Mouse (Mus musculus): Measurements from ENCODE around the gene Sox15. TPM values are rescaled to one million over a fixed set of nuclear protein-coding genes. Genes with fewer than 3 reads are reported as not detected.
"Not testable (repeated sequence)": the region's sequence is repeated elsewhere in the genome, so short reads cannot be mapped to it uniquely, and the experiment has no call there.

The Sox15 gene
- polyA plus RNA-seq, 1 experiment from 2014 or later, result not detected

- Histone ChIP-seq H3K4me3 (peak within 1 kb of the TSS; percentile 49), H3K36me3 (no peaks in the 10 kb centered on the region), H3K4me2 (peak within 1 kb of the TSS; percentile 84), H3K27me3 (no peaks in the 10 kb centered on the region), H3K9ac (peak within 1 kb of the TSS; percentile 84), H3K9me3 (no peaks in the 10 kb centered on the region), H3K4me1 (replicated peaks) (peaks cover 11% of the 10 kb centered on the region), H3K27ac (peak within 1 kb of the TSS; percentile 52; the same call in 1 of the 2 replicates)
- ATAC-seq (ENCODE audit: low FRiP score), result 0 out of 2 replicates have a peak, but pooled peaks have one; percentile 28
- 2% methylated on average over 25 of the region's 41 CpGs for WGBS
Measured at GRCm38 (mm10) chr11:69695361-69696181, 40.5 kb downstream of the Sox15 start, which contains the start of the genes Tnfsf12 and Tnfsfm13. Gene Tnfsf12 (minus strand): TSS chr11:69695849. Gene Tnfsfm13 (minus strand): TSS chr11:69696098.

- Histone ChIP-seq H3K4me2 (no peak overlapping the region), H3K27ac (no peak overlapping the region), H3K4me1 (replicated peaks) (peaks cover 11% of the 10 kb centered on the region), H3K4me3 (no peak overlapping the region), H3K9ac (no peak overlapping the region), H3K36me3 (no peaks in the 10 kb centered on the region), H3K9me3 (no peaks in the 10 kb centered on the region), H3K27me3 (peaks cover 4% of the 10 kb centered on the region; the same call in 1 of the 2 replicates)
- WGBS, result 96% methylated on average over 3 of the region's 3 CpGs
- no peak for ATAC-seq (ENCODE audit: low FRiP score)
Measured at GRCm38 (mm10) chr11:69697396-69697795, 42.3 kb downstream of the Sox15 start.

- Histone ChIP-seq H3K4me3 (no peak overlapping the region), H3K9me3 (no peaks in the 10 kb centered on the region), H3K9ac (no peak overlapping the region), H3K36me3 (no peaks in the 10 kb centered on the region), H3K27ac (no peak overlapping the region), H3K4me2 (no peak overlapping the region), H3K4me1 (replicated peaks) (peaks cover 11% of the 10 kb centered on the region), H3K27me3 (peaks cover 4% of the 10 kb centered on the region; the same call in 1 of the 2 replicates)
- no peak for ATAC-seq (ENCODE audit: low FRiP score)
- 67% methylated on average over 5 of the region's 5 CpGs for WGBS
Measured at GRCm38 (mm10) chr11:69698574-69698973, 43.5 kb downstream of the Sox15 start.

- H3K27ac ChIP-seq, result no peak overlapping the region
- 79% methylated on average over 1 of the region's 1 CpGs for WGBS
Measured at GRCm38 (mm10) chr11:69699595-69699994, 44.5 kb downstream of the Sox15 start.

GRCm38 (mm10) chr11:69702886-69703285 lies 47.8 kb downstream of the Sox15 start:
- H3K9me3 ChIP-seq; H3K27ac ChIP-seq; H3K4me3 ChIP-seq; H3K4me2 ChIP-seq; H3K36me3 ChIP-seq; H3K27me3 ChIP-seq; ATAC-seq (ENCODE audit: low FRiP score); H3K9ac ChIP-seq; H3K4me1 ChIP-seq (replicated peaks): not testable (repeated sequence)
- WGBS, result 95% methylated on average over 10 of the region's 10 CpGs

More at GRCm38 (mm10) chr11:69699595-69699994, 44.5 kb downstream of the Sox15 start:
- H3K9me3 ChIP-seq, result no peaks in the 10 kb centered on the region
- ATAC-seq (ENCODE audit: low FRiP score), result no peak
- no peak overlapping the region for H3K4me3 ChIP-seq
- H3K27me3 ChIP-seq, result peaks cover 4% of the 10 kb centered on the region; the same call in 1 of the 2 replicates
- H3K4me1 ChIP-seq (replicated peaks), result peaks cover 11% of the 10 kb centered on the region
- no peak overlapping the region for H3K4me2 ChIP-seq
- H3K36me3 ChIP-seq, result no peaks in the 10 kb centered on the region
- H3K9ac ChIP-seq, result no peak overlapping the region

GRCm38 (mm10) chr11:69703381-69703780 lies 48.3 kb downstream of the Sox15 start:
- H3K27ac ChIP-seq; H3K36me3 ChIP-seq; H3K4me3 ChIP-seq; ATAC-seq (ENCODE audit: low FRiP score); H3K4me2 ChIP-seq; H3K9me3 ChIP-seq; H3K9ac ChIP-seq; H3K4me1 ChIP-seq (replicated peaks); H3K27me3 ChIP-seq: not testable (repeated sequence)
- 69% methylated on average over 3 of the region's 3 CpGs for WGBS

GRCm38 (mm10) chr11:69703814-69704612 lies 48.9 kb downstream of the Sox15 start:
- ATAC-seq (ENCODE audit: low FRiP score), result no peak
- no peak overlapping the region for H3K4me2 ChIP-seq
- WGBS, result 72% methylated on average over 8 of the region's 8 CpGs
- no peaks in the 10 kb centered on the region for H3K4me1 ChIP-seq (replicated peaks)
- H3K9me3 ChIP-seq, result no peaks in the 10 kb centered on the region
- H3K9ac ChIP-seq, result no peak overlapping the region
- no peak overlapping the region for H3K27ac ChIP-seq
- H3K27me3 ChIP-seq, result peaks cover 4% of the 10 kb centered on the region; the same call in 1 of the 2 replicates
- no peak overlapping the region for H3K4me3 ChIP-seq
- no peaks in the 10 kb centered on the region for H3K36me3 ChIP-seq

- no peak overlapping the region for H3K4me3 ChIP-seq
- ATAC-seq (ENCODE audit: low FRiP score), result no peak
- H3K9me3 ChIP-seq, result no peaks in the 10 kb centered on the region
- H3K27ac ChIP-seq, result no peak overlapping the region
- peaks cover under 1% of the 10 kb centered on the region; the same call in 1 of the 2 replicates for H3K4me1 ChIP-seq (replicated peaks)
- H3K9ac ChIP-seq, result no peak overlapping the region
- peaks cover 4% of the 10 kb centered on the region; the same call in 1 of the 2 replicates for H3K27me3 ChIP-seq
- WGBS, result 50% methylated on average over 2 of the region's 2 CpGs
- H3K4me2 ChIP-seq, result no peak overlapping the region
- H3K36me3 ChIP-seq, result no peaks in the 10 kb centered on the region
Measured at GRCm38 (mm10) chr11:69704613-69705010, 49.5 kb downstream of the Sox15 start.

MicroRNAs within 50 kb of the gene (microRNA counts, 519-probe panel; counts per million panel counts)
- microRNA mmu-miR-1934, result 51.3 counts per million
- microRNA mmu-miR-467f, result 3,598 counts per million, percentile 48 among the panel's probes with 10 or more counts

Small RNA genes within 50 kb of the gene (microRNA-seq; reads per million reads assigned to microRNA genes)
- gene Mir1934 (1.6 reads per million), gene Mir467f (not detected)

Other genes starting within 250 kb of the Sox15 start
- gene Kdm6b, start 241.6 kb upstream of the Sox15 start, polyA plus RNA-seq (2015; fragmentation: Nextera tagmentation; extraction: Ambion mirVana), result 50.6 and 51.3 TPM in 2 replicates
- gene Dnah2, start 106.2 kb upstream of the Sox15 start, polyA plus RNA-seq (2015; fragmentation: Nextera tagmentation; extraction: Ambion mirVana), result 2.1 and 2.7 TPM in 2 replicates
- gene Efnb3, start 95.1 kb upstream of the Sox15 start, polyA plus RNA-seq (2015; fragmentation: Nextera tagmentation; extraction: Ambion mirVana), result 90.1 and 92.0 TPM in 2 replicates
- 23.0 and 24.2 TPM in 2 replicates for gene Wrap53, start 75.1 kb upstream of the Sox15 start, polyA plus RNA-seq (2015; fragmentation: Nextera tagmentation; extraction: Ambion mirVana)
- 76.3 and 78.1 TPM in 2 replicates for gene Trp53, start 75.0 kb upstream of the Sox15 start, polyA plus RNA-seq (2015; fragmentation: Nextera tagmentation; extraction: Ambion mirVana)
- gene Atp1b2, start 49.4 kb upstream of the Sox15 start, polyA plus RNA-seq (2015; fragmentation: Nextera tagmentation; extraction: Ambion mirVana), result 27.6 and 29.7 TPM in 2 replicates
- not detected in 2 replicates for gene Shbg, start 37.4 kb upstream of the Sox15 start, polyA plus RNA-seq (2015; fragmentation: Nextera tagmentation; extraction: Ambion mirVana)
- gene Sat2, start 33.3 kb upstream of the Sox15 start, polyA plus RNA-seq (2015; fragmentation: Nextera tagmentation; extraction: Ambion mirVana), result 28.0 and 28.1 TPM in 2 replicates
- gene Fxr2, start 22.3 kb upstream of the Sox15 start, polyA plus RNA-seq (2015; fragmentation: Nextera tagmentation; extraction: Ambion mirVana), result 40.5 and 52.0 TPM in 2 replicates
- gene Mpdu1, start 7.3 kb downstream of the Sox15 start, polyA plus RNA-seq (2015; fragmentation: Nextera tagmentation; extraction: Ambion mirVana), result 95.0 and 104 TPM in 2 replicates
- 9.0 and 9.8 TPM in 2 replicates for gene Cd68, start 10.8 kb downstream of the Sox15 start, polyA plus RNA-seq (2015; fragmentation: Nextera tagmentation; extraction: Ambion mirVana)
- gene Eif4a1, start 17.1 kb downstream of the Sox15 start, polyA plus RNA-seq (2015; fragmentation: Nextera tagmentation; extraction: Ambion mirVana), result 528 and 537 TPM in 2 replicates
- gene Senp3, start 26.8 kb downstream of the Sox15 start, polyA plus RNA-seq (2015; fragmentation: Nextera tagmentation; extraction: Ambion mirVana), result 94.7 and 95.9 TPM in 2 replicates
- 0.36 and 0.53 TPM in 2 replicates for gene Tnfsf13, start 30.5 kb downstream of the Sox15 start, polyA plus RNA-seq (2015; fragmentation: Nextera tagmentation; extraction: Ambion mirVana)
- gene Tnfsf12, start 40.5 kb downstream of the Sox15 start, polyA plus RNA-seq (2015; fragmentation: Nextera tagmentation; extraction: Ambion mirVana), result 1.8 and 3.6 TPM in 2 replicates
- 0.98 and 1.2 TPM in 2 replicates for gene Tnfsfm13, start 40.8 kb downstream of the Sox15 start, polyA plus RNA-seq (2015; fragmentation: Nextera tagmentation; extraction: Ambion mirVana)
- 18.8 and 20.4 TPM in 2 replicates for gene Polr2a, start 103.3 kb downstream of the Sox15 start, polyA plus RNA-seq (2015; fragmentation: Nextera tagmentation; extraction: Ambion mirVana)
- gene Slc35g3, start 106.7 kb downstream of the Sox15 start, polyA plus RNA-seq (2015; fragmentation: Nextera tagmentation; extraction: Ambion mirVana), result 0.35 and 0.87 TPM in 2 replicates
- 3.2 TPM in 2 replicates for gene Zbtb4, start 110.6 kb downstream of the Sox15 start, polyA plus RNA-seq (2015; fragmentation: Nextera tagmentation; extraction: Ambion mirVana)
- 1.5 and 2.6 TPM in 2 replicates for gene Chrnb1, start 140.6 kb downstream of the Sox15 start, polyA plus RNA-seq (2015; fragmentation: Nextera tagmentation; extraction: Ambion mirVana)
- 4.8 and 5.5 TPM in 2 replicates for gene Fgf11, start 146.5 kb downstream of the Sox15 start, polyA plus RNA-seq (2015; fragmentation: Nextera tagmentation; extraction: Ambion mirVana)
- gene Tmem102, start 150.3 kb downstream of the Sox15 start, polyA plus RNA-seq (2015; fragmentation: Nextera tagmentation; extraction: Ambion mirVana), result 1.1 TPM in 2 replicates
- not detected in 2 replicates for gene Gm39566, start 160.0 kb downstream of the Sox15 start, polyA plus RNA-seq (2015; fragmentation: Nextera tagmentation; extraction: Ambion mirVana)
- 0.10 TPM in 1 of 2 replicates, not detected in the other for gene Spem2, start 163.2 kb downstream of the Sox15 start, polyA plus RNA-seq (2015; fragmentation: Nextera tagmentation; extraction: Ambion mirVana)
- gene Spem1, start 166.9 kb downstream of the Sox15 start, polyA plus RNA-seq (2015; fragmentation: Nextera tagmentation; extraction: Ambion mirVana), result 0.70 and 0.81 TPM in 2 replicates
- 21.4 and 22.0 TPM in 2 replicates for gene Nlgn2, start 182.5 kb downstream of the Sox15 start, polyA plus RNA-seq (2015; fragmentation: Nextera tagmentation; extraction: Ambion mirVana)
- gene Tmem256, start 183.2 kb downstream of the Sox15 start, polyA plus RNA-seq (2015; fragmentation: Nextera tagmentation; extraction: Ambion mirVana), result 368 and 374 TPM in 2 replicates
- gene Plscr3, start 191.1 kb downstream of the Sox15 start, polyA plus RNA-seq (2015; fragmentation: Nextera tagmentation; extraction: Ambion mirVana), result 51.7 and 53.7 TPM in 2 replicates
- 0.13 and 0.23 TPM in 2 replicates for gene Tnk1, start 203.4 kb downstream of the Sox15 start, polyA plus RNA-seq (2015; fragmentation: Nextera tagmentation; extraction: Ambion mirVana)
- not detected in 2 replicates for gene Tmem95, start 222.7 kb downstream of the Sox15 start, polyA plus RNA-seq (2015; fragmentation: Nextera tagmentation; extraction: Ambion mirVana)
- gene Kctd11, start 226.1 kb downstream of the Sox15 start, polyA plus RNA-seq (2015; fragmentation: Nextera tagmentation; extraction: Ambion mirVana), result 2.0 and 2.5 TPM in 2 replicates
- 0.17 and 0.52 TPM in 2 replicates for gene Acap1, start 240.2 kb downstream of the Sox15 start, polyA plus RNA-seq (2015; fragmentation: Nextera tagmentation; extraction: Ambion mirVana)
- gene 2810408A11Rik, start 245.7 kb downstream of the Sox15 start, polyA plus RNA-seq (2015; fragmentation: Nextera tagmentation; extraction: Ambion mirVana), result 10.3 and 11.7 TPM in 2 replicates
- gene Neurl4, start 245.8 kb downstream of the Sox15 start, polyA plus RNA-seq (2015; fragmentation: Nextera tagmentation; extraction: Ambion mirVana), result 18.8 and 22.6 TPM in 2 replicates